Mouse (Mus musculus) hindbrain, postnatal 0 days (tissue): ENCODE measurements around the gene Itga3. TPM values are rescaled to one million over a fixed set of nuclear protein-coding genes. Genes with fewer than 3 reads are reported as not detected.

ENCODE experiments used
- ATAC-seq: fragments of 200-750 bp; cut with Nextera tagmentation; 2 replicates; pipeline ENCODE4 v1.8.0; 2017; ENCODE audit warnings: mild to moderate bottlenecking, moderate TSS enrichment, moderate library complexity
- DNase-seq: peaks from one replicate; pipeline ENCODE4 v3.0.0-alpha.2; 2015; ENCODE audit warnings: low spot score
- H3K27ac ChIP-seq: fragments of 300-500 bp; sonication (generic); 2 replicates; pipeline ENCODE4 v1.5.1; 2014; ENCODE audit warnings: mild to moderate bottlenecking
- H3K27me3 ChIP-seq: fragments of 300-500 bp; sonication (generic); 2 replicates; pipeline ENCODE4 v1.6.1; 2014; ENCODE audit warnings: low read length, mixed read lengths; ENCODE audit not compliant: insufficient read depth
- H3K36me3 ChIP-seq: fragments of 300-500 bp; sonication (generic); 2 replicates; pipeline ENCODE4 v1.6.1; 2014; ENCODE audit warnings: low read length, mixed read lengths; ENCODE audit not compliant: insufficient read depth
- H3K4me1 ChIP-seq: fragments of 300-500 bp; sonication (generic); 2 replicates; pipeline ENCODE4 v1.6.1; 2014; ENCODE audit warnings: antibody characterized with exemption, low read length, mixed read lengths; ENCODE audit not compliant: insufficient read depth
- H3K4me2 ChIP-seq: fragments of 300-500 bp; sonication (generic); 2 replicates; pipeline ENCODE4 v1.6.1; 2014; ENCODE audit warnings: low read depth, mild to moderate bottlenecking, low read length, moderate library complexity, mixed read lengths
- H3K4me3 ChIP-seq: fragments of 300-500 bp; sonication (generic); 2 replicates; pipeline ENCODE4 v1.5.1; 2014; ENCODE audit warnings: low read length
- H3K9ac ChIP-seq: fragments of 300-500 bp; sonication (generic); replicated peaks from 2 replicates; pipeline ENCODE4 v1.6.1; 2014; ENCODE audit warnings: mild to moderate bottlenecking, low read length, moderate library complexity, mixed read lengths
- H3K9me3 ChIP-seq: fragments of 300-500 bp; sonication (generic); 2 replicates; pipeline ENCODE4 v1.6.1; 2016; ENCODE audit warnings: low read length, mixed read lengths
- CTCF ChIP-seq: IDR thresholded peaks from 2 replicates; pipeline ENCODE4 v1.5.1; 2016; ENCODE audit warnings: antibody characterized with exemption, control low read depth, low read depth
- WGBS: fragments of 180-500 bp; shearing (Covaris S2); extraction: QIAGEN DNeasy Blood & Tissue Kit; methylation state at CpG from one replicate; pipeline ENCODE4 v1.1.7; 2014; 5-methylcytosine and 5-hydroxymethylcytosine counted together
- polyA plus RNA-seq: library from polyadenylated mRNA; unstranded; fragments of >200 nt; fragmentation: Nextera tagmentation; extraction: Ambion mirVana; gene quantifications from 2 replicates; pipeline ENCODE4 v1.2.1, GENCODE M21; 2015
- total RNA-seq: library from RNA; depleted of rRNA; stranded (reverse); fragments of >200 nt; gene quantifications from 2 replicates; pipeline ENCODE4 v1.2.3, GENCODE M21; 2014

Gene Itga3
- total and polyA plus RNA-seq, 2 experiments from 2014 or later = 13.2 to 68.8 TPM

DNA sequence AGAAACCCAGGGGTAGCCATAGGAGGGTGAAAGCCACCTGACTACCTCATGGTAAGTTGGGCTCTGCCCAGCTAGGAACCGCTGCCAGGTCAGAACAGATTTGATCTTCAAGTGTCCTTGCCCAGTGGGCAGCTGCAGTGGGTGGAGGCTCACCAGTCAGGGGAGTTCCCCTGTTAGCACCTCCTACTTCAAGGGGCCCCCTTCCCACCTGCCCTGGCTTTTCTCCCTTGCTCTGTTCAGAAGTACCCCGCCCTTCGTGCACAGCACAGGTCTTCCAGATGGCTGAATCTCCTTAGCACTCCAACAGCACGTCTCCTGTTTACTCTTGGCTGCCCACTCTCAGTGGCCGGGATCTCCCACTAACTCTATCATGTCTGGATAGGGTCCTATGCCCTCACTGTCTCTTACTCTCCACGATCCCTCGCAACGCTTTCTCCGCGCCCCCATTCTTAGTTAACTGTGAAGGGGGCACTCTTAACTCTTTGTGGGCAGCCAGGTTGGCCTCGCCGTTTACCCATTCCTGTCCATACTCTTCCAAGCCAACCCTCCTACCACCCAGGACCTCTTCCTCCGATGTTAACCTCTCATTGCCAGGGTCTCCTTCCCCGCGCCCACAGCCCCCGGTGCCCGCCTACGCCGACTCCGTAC, 36.0 kb downstream of the Itga3 start:
- H3K36me3 ChIP-seq = no peaks in the 10 kb centered on the region

DNA sequence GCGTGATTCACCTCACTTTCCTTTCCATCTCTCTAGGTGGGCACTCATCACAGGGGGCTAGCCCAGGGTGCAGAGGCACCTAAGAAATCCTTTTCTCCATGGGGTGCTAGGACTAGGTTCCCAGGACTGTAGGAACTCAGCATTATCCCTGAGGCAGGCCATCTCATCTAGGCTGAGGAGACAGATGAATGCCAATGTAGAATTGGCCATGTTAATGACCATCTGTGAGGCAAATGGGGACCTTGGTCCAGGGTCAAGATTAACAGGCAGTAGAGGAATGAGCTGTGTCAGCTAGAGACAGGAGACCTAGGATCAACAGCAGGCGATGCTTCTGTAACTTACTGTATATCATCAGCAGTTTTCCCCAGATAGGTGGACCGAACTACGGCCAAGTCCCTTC, 36.8 kb downstream of the Itga3 start:
- H3K9me3 ChIP-seq = no peaks in the 10 kb centered on the region
- ATAC-seq (no peak), DNase-seq (no peak)
- H3K4me1 ChIP-seq = peaks cover 11% of the 10 kb centered on the region; the same call in 1 of the 2 replicates
- H3K4me3 ChIP-seq = peak overlapping the region; percentile 74; the same call in 1 of the 2 replicates
- TF ChIP-seq CTCF = no peak
- peak overlapping the region; percentile 82; the same call in 1 of the 2 replicates for H3K27ac ChIP-seq
- 70% methylated on average over 4 of the region's 4 CpGs for WGBS
- H3K36me3 ChIP-seq = no peaks in the 10 kb centered on the region
- peak overlapping the region; percentile 86 for H3K4me2 ChIP-seq
- peak overlapping the region; percentile 62; the same call in 1 of the 2 replicates for H3K9ac ChIP-seq
- H3K27me3 ChIP-seq = no peaks in the 10 kb centered on the region

More for the DNA sequence above, 36.0 kb downstream of the Itga3 start:
- peak; percentile 15 for ATAC-seq
- Histone ChIP-seq H3K4me1 (peaks cover 11% of the 10 kb centered on the region; the same call in 1 of the 2 replicates), H3K9ac (peak overlapping the region; percentile 62), H3K27ac (peak overlapping the region; percentile 82), H3K9me3 (no peaks in the 10 kb centered on the region), H3K4me2 (peak overlapping the region; percentile 86), H3K4me3 (peak overlapping the region; percentile 74), H3K27me3 (no peaks in the 10 kb centered on the region)
- DNase-seq = peak; percentile 57
- WGBS = 3% methylated on average over 20 of the region's 20 CpGs
- no peak for TF ChIP-seq CTCF

DNA sequence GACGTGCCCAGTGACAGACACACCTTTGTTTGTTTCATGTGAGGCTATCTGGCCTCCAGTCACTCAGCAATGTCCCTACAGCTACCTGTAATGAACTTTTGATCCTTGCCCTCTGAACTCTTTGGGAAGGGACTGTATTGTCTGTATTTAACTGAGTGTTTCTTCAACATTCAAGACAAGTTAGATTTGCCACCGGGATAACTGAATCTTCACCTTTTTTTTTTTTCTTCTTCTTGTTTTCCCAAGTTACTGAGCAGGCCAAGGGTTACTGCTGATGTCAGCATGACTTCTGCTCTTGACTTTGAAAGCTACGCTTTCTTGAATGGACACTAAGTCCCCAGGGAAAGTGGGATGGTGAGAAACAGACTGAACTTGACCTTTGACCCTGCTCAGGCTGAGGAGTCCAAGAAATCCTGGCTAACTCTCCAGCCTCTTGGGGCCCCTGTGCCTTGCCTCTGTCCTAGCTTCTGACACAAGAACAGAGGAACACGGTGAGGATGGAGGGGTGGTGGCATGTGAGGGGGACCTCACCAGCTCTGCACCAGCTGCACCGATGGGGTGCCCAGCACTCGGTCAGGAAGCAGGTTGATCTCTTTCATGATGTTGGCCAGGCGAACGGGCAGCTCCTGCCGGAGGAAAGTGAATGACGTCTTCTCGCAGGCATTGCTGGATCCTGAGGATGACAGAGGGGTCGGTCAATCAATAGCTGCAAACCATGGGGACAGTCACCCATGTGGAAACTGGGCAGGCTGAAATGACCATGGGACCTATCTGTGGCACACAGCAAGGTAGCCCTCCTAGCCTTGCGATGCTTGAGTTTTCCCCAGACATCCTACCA, 37.6 kb downstream of the Itga3 start:
- TF ChIP-seq CTCF = no peak
- H3K36me3 ChIP-seq = no peaks in the 10 kb centered on the region
- ATAC-seq (no peak), DNase-seq (no peak)
- no peaks in the 10 kb centered on the region for H3K9me3 ChIP-seq
- H3K4me1 ChIP-seq = peaks cover 11% of the 10 kb centered on the region; the same call in 1 of the 2 replicates
- H3K4me3 ChIP-seq = no peak overlapping the region
- H3K4me2 ChIP-seq = 0 out of 2 replicates have a peak overlapping the region, but pooled peaks have one; percentile 86
- H3K27me3 ChIP-seq = no peaks in the 10 kb centered on the region
- H3K27ac ChIP-seq = peak overlapping the region; percentile 82; the same call in 1 of the 2 replicates
- H3K9ac ChIP-seq = no peak overlapping the region
- WGBS = 72% methylated on average over 13 of the region's 13 CpGs

DNA sequence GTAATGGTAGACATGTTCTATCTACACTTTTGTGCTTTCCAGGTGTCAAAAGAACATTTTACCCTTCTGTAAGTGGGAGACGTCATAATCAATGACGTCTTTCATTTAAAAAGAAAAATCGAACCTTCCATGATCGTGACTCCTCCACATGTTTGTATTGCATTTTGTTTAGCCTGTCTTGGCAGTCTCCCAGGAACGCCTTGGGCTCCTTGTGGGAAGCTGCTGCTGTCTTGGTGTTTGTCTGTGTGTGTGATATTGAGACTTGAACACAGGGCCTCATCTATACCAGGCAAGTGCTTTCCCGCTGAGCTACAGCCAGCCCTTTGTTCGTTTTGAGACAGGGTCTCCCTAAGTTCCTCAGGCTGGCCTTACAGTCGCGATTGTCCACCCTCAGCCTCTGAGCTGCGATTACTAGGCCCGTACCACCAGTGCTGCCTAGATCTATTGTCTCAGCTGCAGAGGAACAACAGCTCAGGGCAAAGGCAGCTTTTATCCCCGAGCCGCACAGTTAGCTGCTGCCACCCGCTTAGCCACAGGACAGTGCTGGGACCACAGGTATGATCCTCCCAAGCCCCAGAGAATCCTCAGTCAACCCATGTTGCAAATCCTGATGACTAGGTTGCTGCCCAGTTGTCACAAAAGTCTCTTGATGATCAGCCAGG, 38.3 kb downstream of the Itga3 start:
- H3K36me3 ChIP-seq = no peaks in the 10 kb centered on the region
- no peak for ATAC-seq
- no peak overlapping the region for H3K27ac ChIP-seq
- no peak for TF ChIP-seq CTCF
- DNase-seq = no peak
- H3K9me3 ChIP-seq = no peaks in the 10 kb centered on the region
- WGBS = 66% methylated on average over 14 of the region's 14 CpGs
- H3K4me3 ChIP-seq = no peak overlapping the region
- H3K4me2 ChIP-seq = no peak overlapping the region
- H3K9ac ChIP-seq = no peak overlapping the region
- H3K4me1 ChIP-seq = peaks cover 11% of the 10 kb centered on the region; the same call in 1 of the 2 replicates
- no peaks in the 10 kb centered on the region for H3K27me3 ChIP-seq

DNA sequence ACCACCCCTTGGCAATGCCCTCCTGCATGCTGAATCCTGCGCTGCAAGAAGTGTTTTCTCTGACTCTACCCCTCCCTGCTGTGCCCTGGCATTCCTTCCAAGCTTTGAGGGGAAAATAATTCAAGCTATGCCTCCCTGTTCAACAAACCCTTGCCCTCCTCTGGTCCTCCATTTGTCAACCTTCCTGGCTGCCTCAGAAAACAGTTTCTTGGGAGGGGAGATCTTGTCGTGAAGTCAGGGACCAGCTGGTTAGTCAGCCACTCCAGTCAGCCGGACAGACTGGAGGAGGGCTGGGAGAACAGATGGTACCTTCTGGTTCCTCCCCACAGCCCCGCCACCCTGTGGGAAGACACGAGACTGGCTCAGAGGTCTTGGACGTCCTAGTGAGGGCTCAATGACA, 39.3 kb downstream of the Itga3 start:
- ATAC-seq (no peak), DNase-seq (peak; percentile 58)
- Histone ChIP-seq H3K27me3 (no peaks in the 10 kb centered on the region), H3K27ac (peak overlapping the region; percentile 62), H3K4me2 (no peak overlapping the region), H3K9me3 (no peaks in the 10 kb centered on the region), H3K36me3 (no peaks in the 10 kb centered on the region), H3K4me3 (no peak overlapping the region), H3K9ac (no peak overlapping the region), H3K4me1 (peaks cover 11% of the 10 kb centered on the region; the same call in 1 of the 2 replicates)
- TF ChIP-seq CTCF = no peak
- whole genome bisulfite sequencing = 35% methylated on average over 6 of the region's 6 CpGs

DNA sequence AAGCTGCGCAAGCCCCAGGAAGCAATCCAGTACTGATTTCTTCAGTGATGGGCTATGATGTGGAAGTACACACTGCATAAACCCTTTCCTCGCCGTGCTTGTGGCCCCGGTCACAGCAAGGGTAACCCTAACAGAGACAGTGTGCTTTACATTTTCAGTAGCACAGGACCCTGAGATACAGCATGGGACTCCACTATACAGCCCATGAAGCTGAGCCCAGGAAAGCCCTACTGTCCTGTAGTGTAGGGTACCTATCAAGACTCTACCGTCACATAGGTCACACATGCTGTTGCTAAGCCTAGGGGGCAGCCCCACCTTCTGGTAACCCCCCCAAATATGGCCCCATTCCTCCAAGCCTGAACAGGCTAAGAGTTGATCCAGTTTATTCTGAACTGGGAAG, 40.1 kb downstream of the Itga3 start:
- Histone ChIP-seq H3K36me3 (no peaks in the 10 kb centered on the region), H3K4me3 (no peak overlapping the region), H3K4me1 (peaks cover 9% of the 10 kb centered on the region; the same call in 1 of the 2 replicates), H3K9ac (no peak overlapping the region), H3K27ac (peak overlapping the region; percentile 62), H3K9me3 (no peaks in the 10 kb centered on the region), H3K27me3 (no peaks in the 10 kb centered on the region), H3K4me2 (no peak overlapping the region)
- DNase-seq (no peak), ATAC-seq (no peak)
- TF ChIP-seq CTCF = no peak
- 93% methylated on average over 5 of the region's 5 CpGs for WGBS
